In the genomic region with DNA sequence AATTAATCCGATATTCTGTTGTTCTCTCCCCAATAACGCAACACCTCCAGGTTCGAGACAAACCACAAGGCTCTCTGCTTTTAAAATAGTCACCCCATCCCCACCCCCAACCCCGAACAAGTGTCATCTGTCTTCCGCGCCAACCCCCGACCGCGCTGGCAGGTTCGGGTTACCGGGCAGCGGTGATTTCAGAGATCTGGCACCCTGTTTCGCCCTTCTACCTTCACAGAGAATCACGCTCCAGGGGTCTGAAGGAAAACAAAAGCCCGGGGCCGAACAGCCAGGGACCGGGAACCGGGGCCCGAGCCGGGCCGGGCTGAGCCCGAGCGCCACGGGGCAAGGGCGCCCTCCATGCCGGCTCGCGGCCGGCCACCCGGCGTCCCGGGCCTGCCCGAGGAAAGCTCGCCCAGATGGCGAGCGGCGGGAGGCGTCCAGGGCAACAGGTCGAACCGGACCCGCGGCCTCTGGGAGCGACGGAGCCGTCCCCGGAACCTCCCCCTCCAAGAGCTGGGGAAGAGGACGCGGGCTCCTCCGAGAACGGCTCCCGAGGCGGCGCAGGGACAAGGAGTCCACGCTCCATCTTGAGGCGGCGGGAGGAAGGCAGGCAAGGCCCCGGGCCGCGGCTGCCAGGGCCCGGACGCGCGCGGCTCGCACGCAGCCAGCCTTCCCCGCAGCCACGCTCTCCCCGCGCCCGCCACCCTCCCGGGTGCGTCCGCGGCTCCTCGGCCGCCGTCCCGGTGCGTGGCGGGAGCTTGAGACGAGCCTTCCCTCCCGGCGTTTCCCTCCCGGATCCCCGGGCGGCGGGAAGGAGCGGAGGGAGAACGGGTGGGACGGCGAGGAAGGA, we compare ENCODE assay signal across 8 mouse cellular contexts. TPM values are rescaled to one million over a fixed set of nuclear protein-coding genes. Genes with fewer than 3 reads are reported as not detected.
DNase-seq lines count a peak whose midpoint lies in the region; ATAC-seq and TF ChIP-seq lines count a peak whose summit lies in the region.

No protein-coding gene starts in this region.

- H3K4me1 ChIP-seq in cortical plate, adult 2 months (ENCODE audit: control insufficient read depth, insufficient read depth, low read length), result peaks cover 11% of the 10 kb centered on the region; the same call in 1 of the 2 replicates
- H3K4me1 ChIP-seq in intestine, embryonic 15.5 days (replicated peaks), result peaks cover 18% of the 10 kb centered on the region
- peaks cover 43% of the 10 kb centered on the region for H3K4me1 ChIP-seq in liver, embryonic 13.5 days (replicated peaks)
- H3K4me1 ChIP-seq in stomach, postnatal 0 days (replicated peaks; ENCODE audit: control insufficient read depth, insufficient read depth), result peaks cover 3% of the 10 kb centered on the region

- WGBS in intestine, embryonic 15.5 days, result under 1% methylated on average over 90 of the region's 92 CpGs
- WGBS in liver, embryonic 13.5 days (ENCODE audit: insufficient replicate concordance), result under 1% methylated on average over 81 of the region's 92 CpGs
- WGBS in stomach, postnatal 0 days, result under 1% methylated on average over 64 of the region's 92 CpGs

- peak; percentile 70 for DNase-seq in 416B (ENCODE audit: low read depth)
- DNase-seq in adrenal gland, adult (ENCODE audit: inconsistent age in 2 of 2, low spot score in 1 of 2), result peak; percentile 64 to 93
- DNase-seq in gastrocnemius, postnatal 36 days, result peak; percentile 55 to 69
- DNase-seq in liver, embryonic 13.5 days, result peak; percentile 40
- DNase-seq in natural killer cell, adult 2 months (ENCODE audit: low spot score in 2 of 2), result peak; percentile 18 to 29
- DNase-seq in stomach, postnatal 0 days (ENCODE audit: low spot score), result peak; percentile 67

- no peak for TF ChIP-seq EP300 in stomach, postnatal 0 days (optimal IDR thresholded peaks at IDR 0.05)

- H3K9ac ChIP-seq in intestine, embryonic 15.5 days, result peak overlapping the region; percentile 93
- peak overlapping the region; percentile 88 for H3K9ac ChIP-seq in liver, embryonic 13.5 days
- peak overlapping the region; percentile 97 for H3K9ac ChIP-seq in stomach, postnatal 0 days (ENCODE audit: low read length)

- TF ChIP-seq POLR2A in cortical plate, adult 2 months (IDR thresholded peaks at IDR 0.05; ENCODE audit: extremely low read depth, insufficient read depth, low read length), result no peak

- H3K27ac ChIP-seq in cortical plate, adult 2 months (ENCODE audit: insufficient read depth, low read length), result peak overlapping the region; percentile 100
- peak overlapping the region; percentile 91 for H3K27ac ChIP-seq in intestine, embryonic 15.5 days
- peak overlapping the region; percentile 72 for H3K27ac ChIP-seq in liver, embryonic 13.5 days
- H3K27ac ChIP-seq in stomach, postnatal 0 days (replicated peaks), result peak overlapping the region; percentile 97

- no peak for TF ChIP-seq CTCF in cortical plate, adult 2 months (IDR thresholded peaks at IDR 0.05; ENCODE audit: extremely low read depth, insufficient read depth, low read length)
- TF ChIP-seq CTCF in stomach, postnatal 0 days (IDR thresholded peaks at IDR 0.05; ENCODE audit: low read depth), result no peak

- no peaks in the 10 kb centered on the region for H3K27me3 ChIP-seq in intestine, embryonic 15.5 days (replicated peaks)
- H3K27me3 ChIP-seq in liver, embryonic 13.5 days, result peaks cover 12% of the 10 kb centered on the region
- H3K27me3 ChIP-seq in stomach, postnatal 0 days (ENCODE audit: control insufficient read depth, insufficient read depth, low read length), result no peaks in the 10 kb centered on the region

- no peaks in the 10 kb centered on the region for H3K9me3 ChIP-seq in intestine, embryonic 15.5 days
- H3K9me3 ChIP-seq in liver, embryonic 13.5 days (replicated peaks), result no peaks in the 10 kb centered on the region
- no peaks in the 10 kb centered on the region for H3K9me3 ChIP-seq in stomach, postnatal 0 days (ENCODE audit: control insufficient read depth, low read length)

- H3K4me3 ChIP-seq in cortical plate, adult 2 months (ENCODE audit: insufficient read depth, low read length), result peak overlapping the region; percentile 65
- peak overlapping the region; percentile 96 for H3K4me3 ChIP-seq in intestine, embryonic 15.5 days (replicated peaks)
- H3K4me3 ChIP-seq in liver, embryonic 13.5 days (replicated peaks), result peak overlapping the region; percentile 83
- peak overlapping the region; percentile 97 for H3K4me3 ChIP-seq in stomach, postnatal 0 days (ENCODE audit: low read depth, low read length)

- intact Hi-C loops in gastrocnemius, postnatal 36 days (cut with DNase I), result no loop called here

- peak; percentile 78 for ATAC-seq in intestine, embryonic 15.5 days
- ATAC-seq in liver, embryonic 13.5 days (ENCODE audit: low read depth), result peak; percentile 71
- ATAC-seq in stomach, postnatal 0 days (ENCODE audit: low FRiP score, low TSS enrichment), result peak; percentile 58

- H3K36me3 ChIP-seq in intestine, embryonic 15.5 days, result no peaks in the 10 kb centered on the region
- no peaks in the 10 kb centered on the region for H3K36me3 ChIP-seq in liver, embryonic 13.5 days
- H3K36me3 ChIP-seq in stomach, postnatal 0 days (ENCODE audit: control insufficient read depth, insufficient read depth, low read length), result no peaks in the 10 kb centered on the region

- peak overlapping the region; percentile 88 for H3K4me2 ChIP-seq in intestine, embryonic 15.5 days (replicated peaks)
- H3K4me2 ChIP-seq in liver, embryonic 13.5 days, result peak overlapping the region; percentile 95
- H3K4me2 ChIP-seq in stomach, postnatal 0 days (replicated peaks; ENCODE audit: low read depth), result peak overlapping the region; percentile 66

RNA-seq across cellular contexts. Expression of a gene that starts 0.8 kb away (rescaled TPM):
- 78.2 and 86.5 TPM in 2 replicates for polyA plus RNA-seq in cortical plate, adult 2 months (2012; rRNA removed)
- total RNA-seq in gastrocnemius, postnatal 36 days (2021), result 100 to 1,000 TPM; 264 to 276 TPM
- polyA plus RNA-seq in intestine, embryonic 15.5 days (2015; fragmentation: Nextera tagmentation; extraction: Ambion mirVana), result 29.9 TPM in 2 replicates
- 12.4 and 13.4 TPM in 2 replicates for polyA plus RNA-seq in liver, embryonic 13.5 days (2015; fragmentation: Nextera tagmentation; extraction: Ambion mirVana)
- polyA plus RNA-seq in stomach, postnatal 0 days (2015; fragmentation: Nextera tagmentation; extraction: Ambion mirVana), result 36.1 and 41.4 TPM in 2 replicates

RNA-seq across cellular contexts. Expression of a gene that starts 37.3 kb away (rescaled TPM):
- 42.6 and 47.3 TPM in 2 replicates for polyA plus RNA-seq in cortical plate, adult 2 months (2012; rRNA removed)
- total RNA-seq in gastrocnemius, postnatal 36 days (2021), result 10 to 100 TPM in 1 of 2 experiments, 1 to 10 TPM in 1; 9.9 to 17.6 TPM
- polyA plus RNA-seq in intestine, embryonic 15.5 days (2015; fragmentation: Nextera tagmentation; extraction: Ambion mirVana), result 63.1 and 68.9 TPM in 2 replicates
- 30.7 and 42.3 TPM in 2 replicates for polyA plus RNA-seq in liver, embryonic 13.5 days (2015; fragmentation: Nextera tagmentation; extraction: Ambion mirVana)
- polyA plus RNA-seq in stomach, postnatal 0 days (2015; fragmentation: Nextera tagmentation; extraction: Ambion mirVana), result 26.1 and 27.3 TPM in 2 replicates

Comparison
In these comparisons a context has a peak if more than half of its experiments do, and no peak if none do; other contexts are left out.
1. Peak in every context shown above with its lines: DNase-seq, ATAC-seq, H3K4me3 ChIP-seq and H3K27ac ChIP-seq.
2. DNase-seq: peak in every context shown above with its lines; median percentile 78 in adrenal gland, adult; 70 in 416B; 67 in stomach, postnatal 0 days; 62 in gastrocnemius, postnatal 36 days; 40 in liver, embryonic 13.5 days; 24 in natural killer cell, adult 2 months.